Mouse (Mus musculus): ENCODE results near the gene Cdk8. TPM values are rescaled to one million over a fixed set of nuclear protein-coding genes. Genes with fewer than 3 reads are reported as not detected.

Cdk8 gene
- total and polyA plus RNA-seq, 3 experiments = 15.0 to 15.6 (median 15.5) TPM

DNA sequence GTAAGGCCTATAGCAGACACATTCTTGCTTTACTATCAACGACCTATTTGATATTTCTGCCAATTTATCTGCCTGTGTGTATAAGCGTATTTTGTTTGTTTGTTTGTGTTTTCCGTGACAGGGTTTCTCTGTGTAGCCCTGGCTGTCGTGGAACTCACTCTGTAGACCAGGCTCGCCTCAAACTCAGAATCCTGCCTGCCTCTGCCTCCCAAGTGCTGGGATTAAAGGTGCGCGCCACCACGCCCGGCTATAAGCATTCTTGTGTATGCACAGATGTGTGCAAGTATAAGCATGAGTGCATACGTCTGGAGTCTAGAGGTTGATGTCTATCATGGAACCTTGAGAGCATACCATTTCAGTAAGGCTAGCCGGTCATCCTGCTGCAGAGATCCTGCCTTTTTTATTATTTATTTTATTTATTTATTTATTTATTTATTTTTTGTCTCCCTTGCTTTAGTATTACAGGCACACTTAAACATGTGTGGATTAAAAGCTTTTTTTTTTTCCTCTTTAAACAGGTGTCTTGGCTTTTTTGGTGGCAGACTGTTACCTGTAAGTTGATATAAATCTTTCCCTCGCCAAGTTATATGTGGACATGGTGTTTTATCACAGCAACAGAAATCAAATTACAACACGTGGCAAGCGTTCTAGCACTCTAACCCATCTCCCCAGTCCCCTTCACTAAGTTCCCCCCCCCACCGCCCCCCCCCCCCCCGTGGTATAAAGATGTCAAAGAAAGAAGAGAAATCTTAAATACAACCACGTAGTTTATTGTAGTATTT is 970 bp upstream of the Cdk8 start:
- TF ChIP-seq EP300 (IDR thresholded peaks at IDR 0.05; ENCODE audit: insufficient read depth, low read depth, low read length) (no peak), POLR2A (IDR thresholded peaks at IDR 0.05; ENCODE audit: insufficient read depth, low read depth, low read length) (no peak), CTCF (IDR thresholded peaks at IDR 0.05) (no peak)
- DNase-seq = no peak
- Histone ChIP-seq H3K4me1 (ENCODE audit: control insufficient read depth, insufficient read depth, low read length) (no peaks in the 10 kb centered on the region; the same call in 1 of the 2 replicates), H3K4me3 (peak overlapping the region; percentile 68), H3K9ac (ENCODE audit: low read depth, low read length) (no peak overlapping the region), H3K27ac (peak overlapping the region; percentile 93; the same call in 1 of the 2 replicates), H3K79me2 (replicated peaks; ENCODE audit: control insufficient read depth, insufficient read depth, low read length) (no peaks in the 10 kb centered on the region; the same call in 1 of the 2 replicates), H3K27me3 (ENCODE audit: control insufficient read depth, insufficient read depth, low read length) (no peaks in the 10 kb centered on the region), H3K36me3 (ENCODE audit: control insufficient read depth, insufficient read depth, low read length) (peaks cover 4% of the 10 kb centered on the region; the same call in 1 of the 2 replicates)
- 58% methylated on average over 17 of the region's 17 CpGs for WGBS
- intact Hi-C loops (cut with DNase I) = loop anchor here (5.0 kb wide), 1 partner anchor 57 kb away; no protein-coding TSS in a partner anchor

DNA sequence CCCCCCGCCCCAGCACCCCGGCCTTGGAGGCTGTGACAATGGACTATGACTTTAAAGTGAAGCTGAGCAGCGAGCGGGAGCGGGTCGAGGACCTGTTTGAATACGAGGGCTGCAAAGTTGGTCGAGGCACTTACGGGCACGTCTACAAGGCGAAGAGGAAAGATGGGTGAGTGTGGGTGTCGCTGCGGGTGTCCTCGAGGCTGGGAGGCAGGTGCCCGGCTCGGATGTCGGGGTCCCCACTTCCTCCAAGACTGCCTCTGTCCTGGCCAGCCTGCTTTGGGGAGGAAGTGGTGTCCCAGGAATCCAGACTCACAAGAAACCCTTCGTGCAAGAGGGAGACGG is 596 bp downstream of the Cdk8 start:
- Histone ChIP-seq H3K79me2 (replicated peaks; ENCODE audit: control insufficient read depth, insufficient read depth, low read length) (peaks cover 7% of the 10 kb centered on the region), H3K36me3 (ENCODE audit: control insufficient read depth, insufficient read depth, low read length) (peaks cover 12% of the 10 kb centered on the region), H3K9ac (ENCODE audit: low read depth, low read length) (peak overlapping the region; percentile 93), H3K27ac (peak overlapping the region; percentile 93), H3K4me1 (ENCODE audit: control insufficient read depth, insufficient read depth, low read length) (peaks cover 7% of the 10 kb centered on the region), H3K27me3 (ENCODE audit: control insufficient read depth, insufficient read depth, low read length) (no peaks in the 10 kb centered on the region), H3K4me3 (peak overlapping the region; percentile 68)
- DNase-seq = no peak
- TF ChIP-seq POLR2A (IDR thresholded peaks at IDR 0.05; ENCODE audit: insufficient read depth, low read depth, low read length) = no peak
- TF ChIP-seq EP300 (IDR thresholded peaks at IDR 0.05; ENCODE audit: insufficient read depth, low read depth, low read length) = no peak
- no peak for TF ChIP-seq CTCF (IDR thresholded peaks at IDR 0.05)
- intact Hi-C loops (cut with DNase I) = loop anchor here (1.0 to 5.0 kb wide), 2 partner anchors 10 to 56 kb away; partner anchors contain the start of gene Rnf6
- WGBS = under 1% methylated on average over 19 of the region's 19 CpGs

DNA sequence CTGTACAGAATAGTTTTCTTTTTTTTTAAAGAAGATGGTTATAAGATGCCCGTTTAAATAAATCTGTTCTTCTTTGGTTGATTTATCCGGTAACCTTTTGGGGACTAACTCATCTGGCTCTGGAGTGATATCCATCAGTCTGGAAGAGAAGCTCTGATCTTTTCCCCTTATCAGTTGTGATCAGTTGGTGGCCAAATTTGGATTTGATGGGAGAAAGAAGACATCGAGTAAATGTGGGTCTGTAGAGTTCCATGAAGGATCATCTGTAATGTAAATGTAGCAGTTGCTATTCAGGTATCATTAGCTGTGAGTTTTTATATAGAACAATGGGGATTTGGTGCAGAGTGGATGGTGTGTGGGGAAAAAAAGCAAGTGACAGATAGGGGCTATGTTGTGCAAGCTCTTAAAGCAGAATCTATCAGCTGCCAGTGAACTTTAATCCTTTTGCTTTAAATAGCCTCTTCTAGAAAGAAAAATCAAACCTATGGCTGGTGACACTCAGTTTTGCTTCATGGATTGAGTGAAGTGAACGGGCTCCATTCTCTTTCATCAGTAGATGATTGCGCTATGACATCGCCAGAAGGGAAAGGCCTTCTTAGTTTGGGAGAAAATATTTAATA is 1.1 kb downstream of the Cdk8 start:
- peaks cover 7% of the 10 kb centered on the region for H3K4me1 ChIP-seq (ENCODE audit: control insufficient read depth, insufficient read depth, low read length)
- intact Hi-C loops (cut with DNase I) = loop anchor here (5.0 kb wide), 1 partner anchor 55 kb away; no protein-coding TSS in a partner anchor
- peak overlapping the region; percentile 93; the same call in 1 of the 2 replicates for H3K9ac ChIP-seq (ENCODE audit: low read depth, low read length)
- DNase-seq = no peak
- TF ChIP-seq POLR2A (IDR thresholded peaks at IDR 0.05; ENCODE audit: insufficient read depth, low read depth, low read length) (no peak), EP300 (IDR thresholded peaks at IDR 0.05; ENCODE audit: insufficient read depth, low read depth, low read length) (no peak), CTCF (IDR thresholded peaks at IDR 0.05) (no peak)
- peak overlapping the region; percentile 68 for H3K4me3 ChIP-seq
- H3K27me3 ChIP-seq (ENCODE audit: control insufficient read depth, insufficient read depth, low read length) = no peaks in the 10 kb centered on the region
- peak overlapping the region; percentile 93 for H3K27ac ChIP-seq
- 10% methylated on average over 6 of the region's 6 CpGs for WGBS
- peaks cover 7% of the 10 kb centered on the region for H3K79me2 ChIP-seq (replicated peaks; ENCODE audit: control insufficient read depth, insufficient read depth, low read length)
- peaks cover 12% of the 10 kb centered on the region for H3K36me3 ChIP-seq (ENCODE audit: control insufficient read depth, insufficient read depth, low read length)

DNA sequence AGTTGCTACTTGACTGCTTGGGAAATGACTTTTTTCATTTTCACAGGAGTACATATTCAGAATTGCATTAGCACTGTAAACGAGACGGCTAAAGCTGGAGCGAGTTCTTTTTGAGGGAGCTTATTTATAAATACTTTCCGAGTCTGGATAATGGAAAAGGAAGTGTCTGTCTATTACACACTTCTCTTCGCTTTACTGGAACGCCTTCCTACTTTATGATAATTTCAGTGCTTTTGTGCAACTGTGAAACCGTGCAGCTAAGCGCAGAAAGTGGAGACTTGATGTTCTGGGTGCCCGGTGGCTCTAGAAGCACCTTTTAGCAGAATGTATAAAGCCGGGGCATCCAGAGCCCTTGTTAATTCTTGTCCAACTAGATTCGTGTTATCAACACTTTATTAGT is 1.8 kb downstream of the Cdk8 start:
- intact Hi-C loops (cut with DNase I) = loop anchor here (5.0 kb wide), 1 partner anchor 54 kb away; no protein-coding TSS in a partner anchor
- TF ChIP-seq EP300 (IDR thresholded peaks at IDR 0.05; ENCODE audit: insufficient read depth, low read depth, low read length) (no peak), CTCF (IDR thresholded peaks at IDR 0.05) (no peak), POLR2A (IDR thresholded peaks at IDR 0.05; ENCODE audit: insufficient read depth, low read depth, low read length) (no peak)
- no peak for DNase-seq
- peak overlapping the region; percentile 68 for H3K4me3 ChIP-seq
- peaks cover 7% of the 10 kb centered on the region for H3K4me1 ChIP-seq (ENCODE audit: control insufficient read depth, insufficient read depth, low read length)
- no peaks in the 10 kb centered on the region for H3K27me3 ChIP-seq (ENCODE audit: control insufficient read depth, insufficient read depth, low read length)
- no peak overlapping the region; the same call in 1 of the 2 replicates for H3K27ac ChIP-seq
- H3K36me3 ChIP-seq (ENCODE audit: control insufficient read depth, insufficient read depth, low read length) = peaks cover 12% of the 10 kb centered on the region
- no peak overlapping the region for H3K9ac ChIP-seq (ENCODE audit: low read depth, low read length)
- H3K79me2 ChIP-seq (replicated peaks; ENCODE audit: control insufficient read depth, insufficient read depth, low read length) = peaks cover 7% of the 10 kb centered on the region
- WGBS = 10% methylated on average over 11 of the region's 11 CpGs

DNA sequence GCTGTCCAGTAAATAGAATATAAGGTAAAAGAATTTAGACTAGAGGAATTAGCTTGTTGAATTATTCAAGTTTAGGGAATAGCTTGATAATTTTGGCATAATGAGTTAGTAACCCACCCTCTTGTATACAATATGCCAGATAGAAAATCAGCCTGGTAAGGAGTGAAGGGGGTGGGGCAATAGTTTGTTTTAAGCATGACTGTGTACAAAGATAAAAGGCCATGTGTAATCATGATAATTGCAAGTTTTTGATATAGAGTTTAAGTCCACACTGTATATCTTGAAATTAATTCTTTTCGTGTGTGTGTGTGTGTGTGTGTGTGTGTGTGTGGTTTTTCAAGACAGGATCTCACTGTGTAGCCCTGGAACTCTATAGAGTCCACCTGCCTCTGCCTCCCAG is 3.3 kb downstream of the Cdk8 start:
- intact Hi-C loops (cut with DNase I) = loop anchor here (5.0 kb wide), 1 partner anchor 53 kb away; no protein-coding TSS in a partner anchor
- whole genome bisulfite sequencing = 63% methylated on average over 1 of the region's 1 CpGs

More for the DNA sequence above, 3.3 kb downstream of the Cdk8 start:
- H3K4me3 ChIP-seq = no peak overlapping the region
- H3K9ac ChIP-seq (ENCODE audit: low read depth, low read length) = no peak overlapping the region
- peaks cover 7% of the 10 kb centered on the region for H3K4me1 ChIP-seq (ENCODE audit: control insufficient read depth, insufficient read depth, low read length)
- no peaks in the 10 kb centered on the region for H3K27me3 ChIP-seq (ENCODE audit: control insufficient read depth, insufficient read depth, low read length)
- H3K27ac ChIP-seq = no peak overlapping the region
- H3K36me3 ChIP-seq (ENCODE audit: control insufficient read depth, insufficient read depth, low read length) = peaks cover 12% of the 10 kb centered on the region
- no peak for TF ChIP-seq EP300 (IDR thresholded peaks at IDR 0.05; ENCODE audit: insufficient read depth, low read depth, low read length)
- TF ChIP-seq POLR2A (IDR thresholded peaks at IDR 0.05; ENCODE audit: insufficient read depth, low read depth, low read length) = no peak
- no peak for TF ChIP-seq CTCF (IDR thresholded peaks at IDR 0.05)
- H3K79me2 ChIP-seq (replicated peaks; ENCODE audit: control insufficient read depth, insufficient read depth, low read length) = peaks cover 7% of the 10 kb centered on the region
- DNase-seq = no peak
